Mouse (Mus musculus): ENCODE results near the gene Gpr157. TPM values are rescaled to one million over a fixed set of nuclear protein-coding genes. Genes with fewer than 3 reads are reported as not detected.

Gene Gpr157
- 0.25 TPM for polyA plus RNA-seq (2017; shearing (Covaris generic))

DNA sequence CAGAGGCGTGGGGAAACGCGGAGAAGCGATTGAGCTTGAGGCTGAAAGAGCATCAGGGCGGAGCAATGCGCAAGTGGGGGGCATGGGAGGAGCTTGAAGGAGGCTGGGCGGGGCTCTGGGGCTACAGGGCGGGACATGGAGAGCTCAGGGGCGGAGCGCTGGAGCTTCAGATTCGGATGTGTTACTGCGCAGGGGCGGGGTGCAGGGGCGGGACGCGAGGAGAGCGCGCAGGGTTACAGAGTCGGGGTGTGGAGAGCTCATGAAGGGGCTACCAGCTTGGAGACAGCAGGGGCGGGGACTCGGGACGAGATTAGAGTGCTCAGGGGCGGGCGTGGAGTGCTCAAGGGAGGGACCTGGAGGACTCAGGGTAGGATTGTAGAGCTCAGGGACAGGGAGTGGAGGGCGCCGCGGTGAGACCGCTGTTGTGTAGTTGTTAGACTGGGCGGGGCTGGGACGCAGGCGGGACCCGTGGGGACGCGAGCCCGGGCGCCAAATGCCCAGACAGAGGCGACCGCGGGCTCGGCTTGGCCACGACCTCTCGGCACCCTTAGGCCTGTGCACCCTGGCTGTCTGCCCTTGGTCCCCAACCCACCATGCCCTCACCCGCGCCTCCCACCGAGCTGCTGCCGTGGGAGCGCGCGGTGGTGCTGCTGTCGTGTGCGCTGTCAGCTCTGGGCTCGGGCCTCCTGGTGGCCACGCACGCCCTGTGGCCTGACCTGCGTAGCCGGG is at the start of gene Gpr157:
Gpr157 (plus strand) TSS at position 205 of the 729 bp plus-strand sequence.

DNA sequence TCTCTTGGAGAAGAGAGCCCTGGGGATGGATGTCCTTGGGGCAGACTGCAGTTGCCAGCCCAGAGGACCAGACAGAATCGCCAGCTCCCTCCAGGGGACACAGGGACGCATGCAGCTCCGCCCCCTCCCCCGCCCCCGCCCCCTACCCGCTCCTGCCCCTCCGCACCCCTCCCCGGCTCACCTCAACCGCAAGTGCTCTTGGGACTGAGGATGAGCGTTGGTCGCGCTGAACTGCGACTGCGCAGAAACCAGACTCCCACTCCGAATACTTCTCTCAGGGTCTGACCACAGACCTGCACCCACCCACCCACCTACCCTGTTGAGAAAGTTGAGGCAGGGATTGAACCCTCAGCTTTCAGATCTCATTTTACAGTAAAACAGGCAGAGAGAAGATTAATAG is 31.9 kb downstream of the Gpr157 start, which contains the start of gene Slc2a5:
Slc2a5 (plus strand) TSS at position 229 of the 400 bp plus-strand sequence.

Other genes with a start within 250 kb of the Gpr157 start
- gene Spsb1, start 132.3 kb upstream of the Gpr157 start, polyA plus RNA-seq (2017; shearing (Covaris generic)), result 6.2 TPM
- gene H6pd, start 78.3 kb upstream of the Gpr157 start, polyA plus RNA-seq (2017; shearing (Covaris generic)), result 3.1 TPM
- gene Slc2a5, start 31.9 kb downstream of the Gpr157 start, polyA plus RNA-seq (2017; shearing (Covaris generic)), result not detected
- not detected for gene Slc2a7, start 61.6 kb downstream of the Gpr157 start, polyA plus RNA-seq (2017; shearing (Covaris generic))
- not detected for gene Car6, start 114.0 kb downstream of the Gpr157 start, polyA plus RNA-seq (2017; shearing (Covaris generic))
- 1,247 TPM for gene Eno1, start 149.4 kb downstream of the Gpr157 start, polyA plus RNA-seq (2017; shearing (Covaris generic))
- gene Rere, start 194.3 kb downstream of the Gpr157 start, polyA plus RNA-seq (2017; shearing (Covaris generic)), result 24.3 TPM

All from CD4-positive, CD25-positive, alpha-beta regulatory T cell, adult 9 weeks (primary cell).